Mouse (Mus musculus): ENCODE measurements around the gene Gm5640.
"Not testable (repeated sequence)": the region's sequence is repeated elsewhere in the genome, so short reads cannot be mapped to it uniquely, and the experiment has no call there.

Gene Gm5640

GRCm38 (mm10) chrX:74645466-74646323, at the start of gene Gm5640:
Gm5640 (minus strand) TSS chrX:74645635.
- not testable (repeated sequence) for DNase-seq

GRCm38 (mm10) chrX:74646393-74646792, 958 bp upstream of the Gm5640 start:
- not testable (repeated sequence) for DNase-seq

- no peak for DNase-seq
These were observed 53.1 kb downstream of the Gm5640 start, which contains the start of gene Olfr1325 for GRCm38 (mm10) chrX:74592379-74592778. Olfr1325 (plus strand) TSS chrX:74592679.

All from cerebellum, adult 9-11 months (tissue).